Mouse (Mus musculus) granulocyte monocyte progenitor cell, adult 5-6 weeks (primary cell): ENCODE results near the gene Pde1c. TPM values are rescaled to one million over a fixed set of nuclear protein-coding genes. Genes with fewer than 3 reads are reported as not detected.

Experiments used
- total RNA-seq, 2 experiments: library from RNA; stranded (forward) in 1 of 2; stranded (reverse) in 1 of 2; fragments of 200-712, 200-1000 nt in 1 of 2; fragments of >200 nt in 1 of 2; fragmentation: Nextera tagmentation in 1 of 2; gene quantifications; 2 replicates each; pipeline ENCODE4 v1.2.3; 2014 to 2017

The Pde1c gene
- total RNA-seq, 2 experiments from 2014 or later, result 0.36 to 0.92 TPM

Other genes starting within 250 kb of the Pde1c start
- 187 and 189 TPM in 2 replicates for gene Lsm5, start 135.6 kb upstream of the Pde1c start, total RNA-seq (2014; fragmentation: Nextera tagmentation)
- gene Lsm5, start 135.6 kb upstream of the Pde1c start, total RNA-seq (2017), result 202 and 238 TPM in 2 replicates
- 14.7 and 16.8 TPM in 2 replicates for gene Avl9, start 145.8 kb upstream of the Pde1c start, total RNA-seq (2014; fragmentation: Nextera tagmentation)
- gene Avl9, start 145.8 kb upstream of the Pde1c start, total RNA-seq (2017), result 16.2 and 20.7 TPM in 2 replicates
- 25.0 and 31.4 TPM in 2 replicates for gene Kbtbd2, start 228.7 kb upstream of the Pde1c start, total RNA-seq (2014; fragmentation: Nextera tagmentation)
- gene Kbtbd2, start 228.7 kb upstream of the Pde1c start, total RNA-seq (2017), result 25.4 and 34.2 TPM in 2 replicates